Mouse (Mus musculus): ENCODE data around the gene Mrpl19. TPM values are rescaled to one million over a fixed set of nuclear protein-coding genes. Genes with fewer than 3 reads are reported as not detected.
A peak's percentile ranks its signal among the peaks of the same experiment; 100 is the strongest.

The Mrpl19 gene
- polyA plus RNA-seq, 1 experiment from 2014 or later: 63.0 TPM

- WGBS: 41% methylated on average over 7 of the region's 7 CpGs
- Histone ChIP-seq H3K9ac (ENCODE audit: low read length) (no peak overlapping the region), H3K4me2 (no peak overlapping the region), H3K9me3 (ENCODE audit: control insufficient read depth, low read length) (no peaks in the 10 kb centered on the region), H3K27ac (ENCODE audit: low read depth, low read length) (no peak overlapping the region), H3K27me3 (ENCODE audit: control insufficient read depth, insufficient read depth, low read length) (no peaks in the 10 kb centered on the region; the same call in 1 of the 2 replicates), H3K36me3 (ENCODE audit: control insufficient read depth, insufficient read depth, low read length) (no peaks in the 10 kb centered on the region), H3K4me1 (ENCODE audit: control insufficient read depth, insufficient read depth, low read length) (no peaks in the 10 kb centered on the region), H3K4me3 (ENCODE audit: low read depth, low read length) (no peak overlapping the region)
- peak; percentile 95 for DNase-seq (ENCODE audit: low spot score, missing footprints)
- peak; percentile 70 for ATAC-seq (ENCODE audit: low FRiP score)
Observed at GRCm38 (mm10) chr6:81975971-81976621, 10.3 kb upstream of the Mrpl19 start.

- Histone ChIP-seq H3K27me3 (ENCODE audit: control insufficient read depth, insufficient read depth, low read length) (no peaks in the 10 kb centered on the region; the same call in none of the 2 replicates), H3K4me2 (no peak overlapping the region), H3K9me3 (ENCODE audit: control insufficient read depth, low read length) (no peaks in the 10 kb centered on the region), H3K36me3 (ENCODE audit: control insufficient read depth, insufficient read depth, low read length) (no peaks in the 10 kb centered on the region), H3K4me3 (ENCODE audit: low read depth, low read length) (no peak overlapping the region), H3K9ac (ENCODE audit: low read length) (no peak overlapping the region), H3K27ac (ENCODE audit: low read depth, low read length) (no peak overlapping the region), H3K4me1 (ENCODE audit: control insufficient read depth, insufficient read depth, low read length) (no peaks in the 10 kb centered on the region)
- WGBS: 88% methylated on average over 8 of the region's 8 CpGs
- ATAC-seq (ENCODE audit: low FRiP score) (no peak), DNase-seq (ENCODE audit: low spot score, missing footprints) (peak; percentile 73)
Observed at GRCm38 (mm10) chr6:81972595-81972994, 6.8 kb upstream of the Mrpl19 start.

- DNase-seq (ENCODE audit: low spot score, missing footprints) (peak; percentile 82), ATAC-seq (ENCODE audit: low FRiP score) (peak; percentile 29; the same call in 1 of the 2 replicates)
- WGBS: 38% methylated on average over 7 of the region's 7 CpGs
- Histone ChIP-seq H3K4me1 (ENCODE audit: control insufficient read depth, insufficient read depth, low read length) (no peaks in the 10 kb centered on the region), H3K27ac (ENCODE audit: low read depth, low read length) (no peak overlapping the region), H3K9me3 (ENCODE audit: control insufficient read depth, low read length) (no peaks in the 10 kb centered on the region), H3K4me3 (ENCODE audit: low read depth, low read length) (no peak overlapping the region), H3K36me3 (ENCODE audit: control insufficient read depth, insufficient read depth, low read length) (no peaks in the 10 kb centered on the region), H3K27me3 (ENCODE audit: control insufficient read depth, insufficient read depth, low read length) (no peaks in the 10 kb centered on the region; the same call in none of the 2 replicates), H3K4me2 (no peak overlapping the region), H3K9ac (ENCODE audit: low read length) (no peak overlapping the region)
Observed at GRCm38 (mm10) chr6:81971196-81971595, 5.4 kb upstream of the Mrpl19 start.

- no peaks in the 10 kb centered on the region for H3K9me3 ChIP-seq (ENCODE audit: control insufficient read depth, low read length)
- WGBS: 52% methylated on average over 2 of the region's 2 CpGs
- peak overlapping the region; percentile 33; the same call in 1 of the 2 replicates for H3K4me2 ChIP-seq
- DNase-seq (ENCODE audit: low spot score, missing footprints) (peak; percentile 83), ATAC-seq (ENCODE audit: low FRiP score) (peak; percentile 78)
- peaks cover 4% of the 10 kb centered on the region; the same call in 1 of the 2 replicates for H3K36me3 ChIP-seq (ENCODE audit: control insufficient read depth, insufficient read depth, low read length)
- peaks cover 5% of the 10 kb centered on the region for H3K4me1 ChIP-seq (ENCODE audit: control insufficient read depth, insufficient read depth, low read length)
- H3K27ac ChIP-seq (ENCODE audit: low read depth, low read length): no peak overlapping the region
- H3K9ac ChIP-seq (ENCODE audit: low read length): no peak overlapping the region
- H3K27me3 ChIP-seq (ENCODE audit: control insufficient read depth, insufficient read depth, low read length): no peaks in the 10 kb centered on the region; the same call in none of the 2 replicates
- H3K4me3 ChIP-seq (ENCODE audit: low read depth, low read length): peak overlapping the region; percentile 86
Observed at GRCm38 (mm10) chr6:81966068-81966544, 348 bp upstream of the Mrpl19 start.

- Histone ChIP-seq H3K4me3 (ENCODE audit: low read depth, low read length) (no peak overlapping the region), H3K4me1 (ENCODE audit: control insufficient read depth, insufficient read depth, low read length) (peaks cover 5% of the 10 kb centered on the region), H3K27me3 (ENCODE audit: control insufficient read depth, insufficient read depth, low read length) (no peaks in the 10 kb centered on the region), H3K4me2 (no peak overlapping the region), H3K9me3 (ENCODE audit: control insufficient read depth, low read length) (no peaks in the 10 kb centered on the region; the same call in 1 of the 2 replicates), H3K27ac (ENCODE audit: low read depth, low read length) (no peak overlapping the region), H3K36me3 (ENCODE audit: control insufficient read depth, insufficient read depth, low read length) (peaks cover 27% of the 10 kb centered on the region), H3K9ac (ENCODE audit: low read length) (no peak overlapping the region)
- 88% methylated on average over 1 of the region's 1 CpGs for WGBS
- ATAC-seq (ENCODE audit: low FRiP score) (no peak), DNase-seq (ENCODE audit: low spot score, missing footprints) (peak; percentile 69)
Observed at GRCm38 (mm10) chr6:81960284-81960683, 5.5 kb downstream of the Mrpl19 start.

- Histone ChIP-seq H3K9ac (ENCODE audit: low read length) (no peak overlapping the region), H3K4me1 (ENCODE audit: control insufficient read depth, insufficient read depth, low read length) (peaks cover under 1% of the 10 kb centered on the region), H3K4me2 (no peak overlapping the region), H3K9me3 (ENCODE audit: control insufficient read depth, low read length) (no peaks in the 10 kb centered on the region; the same call in 1 of the 2 replicates), H3K27ac (ENCODE audit: low read depth, low read length) (no peak overlapping the region), H3K4me3 (ENCODE audit: low read depth, low read length) (no peak overlapping the region), H3K27me3 (ENCODE audit: control insufficient read depth, insufficient read depth, low read length) (no peaks in the 10 kb centered on the region), H3K36me3 (ENCODE audit: control insufficient read depth, insufficient read depth, low read length) (peaks cover 28% of the 10 kb centered on the region)
- 95% methylated on average over 8 of the region's 8 CpGs for WGBS
- ATAC-seq (ENCODE audit: low FRiP score) (no peak), DNase-seq (ENCODE audit: low spot score, missing footprints) (peak; percentile 72)
Observed at GRCm38 (mm10) chr6:81959866-81960265, 5.9 kb downstream of the Mrpl19 start.

- no peak overlapping the region for H3K9ac ChIP-seq (ENCODE audit: low read length)
- H3K4me2 ChIP-seq: no peak overlapping the region
- H3K27ac ChIP-seq (ENCODE audit: low read depth, low read length): no peak overlapping the region
- 93% methylated on average over 11 of the region's 11 CpGs for WGBS
- ATAC-seq (ENCODE audit: low FRiP score) (no peak), DNase-seq (ENCODE audit: low spot score, missing footprints) (no peak)
- no peaks in the 10 kb centered on the region for H3K27me3 ChIP-seq (ENCODE audit: control insufficient read depth, insufficient read depth, low read length)
- H3K36me3 ChIP-seq (ENCODE audit: control insufficient read depth, insufficient read depth, low read length): peaks cover 32% of the 10 kb centered on the region
- no peaks in the 10 kb centered on the region; the same call in 1 of the 2 replicates for H3K9me3 ChIP-seq (ENCODE audit: control insufficient read depth, low read length)
- H3K4me3 ChIP-seq (ENCODE audit: low read depth, low read length): no peak overlapping the region
- H3K4me1 ChIP-seq (ENCODE audit: control insufficient read depth, insufficient read depth, low read length): no peaks in the 10 kb centered on the region
Observed at GRCm38 (mm10) chr6:81957992-81958391, 7.8 kb downstream of the Mrpl19 start.

- Histone ChIP-seq H3K27me3 (ENCODE audit: control insufficient read depth, insufficient read depth, low read length) (no peaks in the 10 kb centered on the region), H3K9me3 (ENCODE audit: control insufficient read depth, low read length) (no peaks in the 10 kb centered on the region; the same call in 1 of the 2 replicates), H3K4me3 (ENCODE audit: low read depth, low read length) (no peak overlapping the region), H3K36me3 (ENCODE audit: control insufficient read depth, insufficient read depth, low read length) (peaks cover 30% of the 10 kb centered on the region), H3K4me2 (no peak overlapping the region), H3K9ac (ENCODE audit: low read length) (no peak overlapping the region), H3K4me1 (ENCODE audit: control insufficient read depth, insufficient read depth, low read length) (no peaks in the 10 kb centered on the region), H3K27ac (ENCODE audit: low read depth, low read length) (no peak overlapping the region)
- ATAC-seq (ENCODE audit: low FRiP score) (no peak), DNase-seq (ENCODE audit: low spot score, missing footprints) (no peak)
- 91% methylated on average over 4 of the region's 4 CpGs for WGBS
Observed at GRCm38 (mm10) chr6:81956399-81956798, 9.4 kb downstream of the Mrpl19 start.

- Histone ChIP-seq H3K9me3 (ENCODE audit: control insufficient read depth, low read length) (no peaks in the 10 kb centered on the region; the same call in 1 of the 2 replicates), H3K36me3 (ENCODE audit: control insufficient read depth, insufficient read depth, low read length) (peaks cover 20% of the 10 kb centered on the region), H3K4me1 (ENCODE audit: control insufficient read depth, insufficient read depth, low read length) (no peaks in the 10 kb centered on the region), H3K27me3 (ENCODE audit: control insufficient read depth, insufficient read depth, low read length) (no peaks in the 10 kb centered on the region), H3K4me2 (no peak overlapping the region), H3K9ac (ENCODE audit: low read length) (no peak overlapping the region), H3K27ac (ENCODE audit: low read depth, low read length) (no peak overlapping the region), H3K4me3 (ENCODE audit: low read depth, low read length) (no peak overlapping the region)
- no peak for ATAC-seq (ENCODE audit: low FRiP score)
- WGBS: 96% methylated on average over 5 of the region's 5 CpGs
- no peak for DNase-seq (ENCODE audit: low spot score, missing footprints)
Observed at GRCm38 (mm10) chr6:81955133-81955532, 10.6 kb downstream of the Mrpl19 start.

Measured in midbrain, embryonic 11.5 days (tissue).